Mouse (Mus musculus) macrophage (primary cell): ENCODE data around the gene Il17re. TPM values are rescaled to one million over a fixed set of nuclear protein-coding genes. Genes with fewer than 3 reads are reported as not detected.

Source experiments
- H3K27ac ChIP-seq: fragments of 350-480 bp; formaldehyde crosslinking; 2 replicates; pipeline ENCODE4 v1.9.0; 2021
- H3K36me3 ChIP-seq: fragments of 350-480 bp; formaldehyde crosslinking; 2 replicates; pipeline ENCODE4 v1.9.0; 2021; ENCODE audit errors: inconsistent target
- H3K4me3 ChIP-seq: fragments of 350-480 bp; formaldehyde crosslinking; 2 replicates; pipeline ENCODE4 v1.9.0; 2021; ENCODE audit errors: inconsistent target
- H3K79me2 ChIP-seq: fragments of 350-480 bp; formaldehyde crosslinking; 2 replicates; pipeline ENCODE4 v1.9.0; 2021; ENCODE audit errors: inconsistent target
- WGBS: methylation state at CpG from one replicate; pipeline ENCODE4 v1.1.7; 2026; ENCODE audit warnings: inconsistent platforms; ENCODE audit not compliant: missing documents; 5-methylcytosine and 5-hydroxymethylcytosine counted together
- polyA plus RNA-seq: library from polyadenylated mRNA; stranded (reverse); fragments of 250-400 nt; gene quantifications from 3 replicates; pipeline ENCODE4 v1.2.4, GENCODE M21; 2018; ENCODE audit warnings: inconsistent platforms

The Il17re gene
- polyA plus RNA-seq, 1 experiment from 2014 or later, result not detected

GRCm38 (mm10) chr6:113487125-113487576, 28.9 kb downstream of the Il17re start:
- no peak overlapping the region for H3K27ac ChIP-seq
- no peak overlapping the region for H3K4me3 ChIP-seq
- WGBS, result 23% methylated on average over 7 of the region's 7 CpGs
- H3K79me2 ChIP-seq, result no peaks in the 10 kb centered on the region; the same call in 1 of the 2 replicates
- no peaks in the 10 kb centered on the region; the same call in 1 of the 2 replicates for H3K36me3 ChIP-seq

- Histone ChIP-seq H3K36me3 (no peaks in the 10 kb centered on the region; the same call in 1 of the 2 replicates), H3K79me2 (no peaks in the 10 kb centered on the region), H3K27ac (no peak overlapping the region), H3K4me3 (no peak overlapping the region)
- WGBS, result 94% methylated on average over 14 of the region's 14 CpGs
Measured at GRCm38 (mm10) chr6:113489410-113489809, 31.1 kb downstream of the Il17re start.

- H3K4me3 ChIP-seq, result no peak overlapping the region
- H3K27ac ChIP-seq, result no peak overlapping the region
- H3K79me2 ChIP-seq, result no peaks in the 10 kb centered on the region
- no peaks in the 10 kb centered on the region; the same call in 1 of the 2 replicates for H3K36me3 ChIP-seq
- WGBS, result 93% methylated on average over 15 of the region's 24 CpGs
Measured at GRCm38 (mm10) chr6:113492101-113492864, 34.0 kb downstream of the Il17re start.

GRCm38 (mm10) chr6:113494258-113494788, 36.0 kb downstream of the Il17re start:
- Histone ChIP-seq H3K36me3 (no peaks in the 10 kb centered on the region; the same call in 1 of the 2 replicates), H3K4me3 (no peak overlapping the region), H3K79me2 (no peaks in the 10 kb centered on the region), H3K27ac (no peak overlapping the region)
- WGBS, result 4% methylated on average over 54 of the region's 54 CpGs

- no peak overlapping the region for H3K27ac ChIP-seq
- H3K4me3 ChIP-seq, result no peak overlapping the region
- no peaks in the 10 kb centered on the region for H3K79me2 ChIP-seq
- H3K36me3 ChIP-seq, result no peaks in the 10 kb centered on the region; the same call in 1 of the 2 replicates
- 73% methylated on average over 27 of the region's 28 CpGs for WGBS
Measured at GRCm38 (mm10) chr6:113495071-113495675, 36.9 kb downstream of the Il17re start.

- no peak overlapping the region for H3K27ac ChIP-seq
Measured at GRCm38 (mm10) chr6:113499346-113499745, 41.1 kb downstream of the Il17re start.

GRCm38 (mm10) chr6:113501388-113502084, 43.3 kb downstream of the Il17re start, which contains the start of gene Prrt3:
TSS of gene Prrt3 (minus strand) at chr6:113501931.
- 22% methylated on average over 32 of the region's 32 CpGs for WGBS
- Histone ChIP-seq H3K27ac (no peak within 1 kb of the TSS), H3K79me2 (no peaks in the 10 kb centered on the region), H3K4me3 (no peak within 1 kb of the TSS), H3K36me3 (no peaks in the 10 kb centered on the region)

More at GRCm38 (mm10) chr6:113499346-113499745, 41.1 kb downstream of the Il17re start:
- Histone ChIP-seq H3K79me2 (no peaks in the 10 kb centered on the region), H3K4me3 (no peak overlapping the region), H3K36me3 (no peaks in the 10 kb centered on the region)
- 45% methylated on average over 6 of the region's 6 CpGs for WGBS

GRCm38 (mm10) chr6:113502801-113503200, 44.5 kb downstream of the Il17re start:
- 100% methylated on average over 1 of the region's 2 CpGs for WGBS
- H3K79me2 ChIP-seq, result no peaks in the 10 kb centered on the region
- H3K27ac ChIP-seq, result no peak overlapping the region
- no peaks in the 10 kb centered on the region for H3K36me3 ChIP-seq
- H3K4me3 ChIP-seq, result no peak overlapping the region

- Histone ChIP-seq H3K4me3 (no peak overlapping the region), H3K36me3 (no peaks in the 10 kb centered on the region), H3K79me2 (no peaks in the 10 kb centered on the region), H3K27ac (no peak overlapping the region)
- no CpG with 5 or more reads among the region's 1 CpGs for WGBS
Measured at GRCm38 (mm10) chr6:113505689-113506088, 47.4 kb downstream of the Il17re start.

- Histone ChIP-seq H3K79me2 (no peaks in the 10 kb centered on the region), H3K4me3 (no peak overlapping the region), H3K27ac (no peak overlapping the region), H3K36me3 (no peaks in the 10 kb centered on the region)
Measured at GRCm38 (mm10) chr6:113507130-113507529, 48.8 kb downstream of the Il17re start.

GRCm38 (mm10) chr6:113508272-113508946, 50.1 kb downstream of the Il17re start:
- Histone ChIP-seq H3K36me3 (no peaks in the 10 kb centered on the region), H3K79me2 (no peaks in the 10 kb centered on the region), H3K27ac (no peak overlapping the region), H3K4me3 (no peak overlapping the region)
- 91% methylated on average over 7 of the region's 7 CpGs for WGBS

- no peaks in the 10 kb centered on the region for H3K79me2 ChIP-seq
- no peak overlapping the region for H3K4me3 ChIP-seq
- 92% methylated on average over 5 of the region's 5 CpGs for whole genome bisulfite sequencing
- peaks cover 2% of the 10 kb centered on the region; the same call in 1 of the 2 replicates for H3K36me3 ChIP-seq
- H3K27ac ChIP-seq, result no peak overlapping the region
Measured at GRCm38 (mm10) chr6:113508947-113509280, 50.6 kb downstream of the Il17re start.

GRCm38 (mm10) chr6:113513944-113514343, 55.7 kb downstream of the Il17re start:
- Histone ChIP-seq H3K4me3 (no peak overlapping the region), H3K79me2 (no peaks in the 10 kb centered on the region), H3K27ac (no peak overlapping the region), H3K36me3 (peaks cover 49% of the 10 kb centered on the region)
- 94% methylated on average over 6 of the region's 6 CpGs for WGBS

- Histone ChIP-seq H3K79me2 (no peaks in the 10 kb centered on the region), H3K27ac (no peak overlapping the region), H3K36me3 (peaks cover 55% of the 10 kb centered on the region), H3K4me3 (no peak overlapping the region)
- WGBS, result 97% methylated on average over 3 of the region's 3 CpGs
Measured at GRCm38 (mm10) chr6:113514600-113514999, 56.3 kb downstream of the Il17re start.
